Mouse (Mus musculus): ENCODE measurements around the gene Grm1.

Grm1 gene

GRCm38 (mm10) chr10:11081611-11082398 is at the start of gene Grm1:
Gene Grm1 (minus strand): TSS chr10:11082356.
- DNase-seq (ENCODE audit: low spot score), result no peak

- no peak for DNase-seq (ENCODE audit: low spot score)
These were observed 39.6 kb upstream of the Grm1 start for GRCm38 (mm10) chr10:11121781-11122180.

GRCm38 (mm10) chr10:11098475-11099044 is 16.4 kb upstream of the Grm1 start:
- peak; percentile 21 for DNase-seq (ENCODE audit: low spot score)

- DNase-seq (ENCODE audit: low spot score), result no peak
These were observed 4.2 kb upstream of the Grm1 start for GRCm38 (mm10) chr10:11086348-11086747.

GRCm38 (mm10) chr10:11080725-11081610 is 1.2 kb downstream of the Grm1 start:
- DNase-seq (ENCODE audit: low spot score), result no peak

- DNase-seq (ENCODE audit: low spot score), result no peak
These were observed 2.0 kb downstream of the Grm1 start for GRCm38 (mm10) chr10:11080013-11080724.

GRCm38 (mm10) chr10:11079506-11079905 is 2.6 kb downstream of the Grm1 start:
- DNase-seq (ENCODE audit: low spot score), result no peak

GRCm38 (mm10) chr10:11065136-11065535 is 17.0 kb downstream of the Grm1 start:
- DNase-seq (ENCODE audit: low spot score), result no peak

- DNase-seq (ENCODE audit: low spot score), result no peak
These were observed 20.7 kb downstream of the Grm1 start for GRCm38 (mm10) chr10:11061318-11062071.

- DNase-seq (ENCODE audit: low spot score), result no peak
These were observed 32.8 kb downstream of the Grm1 start for GRCm38 (mm10) chr10:11049361-11049760.

GRCm38 (mm10) chr10:11045421-11045820 is 36.7 kb downstream of the Grm1 start:
- peak; percentile 3 for DNase-seq (ENCODE audit: low spot score)

- no peak for DNase-seq (ENCODE audit: low spot score)
These were observed 37.6 kb downstream of the Grm1 start for GRCm38 (mm10) chr10:11044455-11045106.

- no peak for DNase-seq (ENCODE audit: low spot score)
These were observed 42.8 kb downstream of the Grm1 start for GRCm38 (mm10) chr10:11039323-11039722.

- DNase-seq (ENCODE audit: low spot score), result no peak
These were observed 49.9 kb downstream of the Grm1 start for GRCm38 (mm10) chr10:11032221-11032620.

GRCm38 (mm10) chr10:11025764-11026518 is 56.2 kb downstream of the Grm1 start:
- DNase-seq (ENCODE audit: low spot score), result no peak

GRCm38 (mm10) chr10:11018970-11019531 is 63.1 kb downstream of the Grm1 start:
- DNase-seq (ENCODE audit: low spot score), result no peak

GRCm38 (mm10) chr10:11013653-11014052 is 68.5 kb downstream of the Grm1 start:
- DNase-seq (ENCODE audit: low spot score), result no peak

GRCm38 (mm10) chr10:10996766-10997165 is 85.4 kb downstream of the Grm1 start:
- no peak for DNase-seq (ENCODE audit: low spot score)

GRCm38 (mm10) chr10:10991708-10992107 is 90.4 kb downstream of the Grm1 start:
- DNase-seq (ENCODE audit: low spot score), result no peak

GRCm38 (mm10) chr10:10971311-10971710 is 110.8 kb downstream of the Grm1 start:
- no peak for DNase-seq (ENCODE audit: low spot score)
